Mouse (Mus musculus) heart, postnatal 36 days (tissue): ENCODE results near the gene Bysl. TPM values are rescaled to one million over a fixed set of nuclear protein-coding genes. Genes with fewer than 3 reads are reported as not detected.
"Not testable (repeated sequence)": the region's sequence is repeated elsewhere in the genome, so short reads cannot be mapped to it uniquely, and the experiment has no call there.

Experiments
- DNase-seq, 2 experiments: peaks; one replicate each; pipeline ENCODE4 v3.0.0; 2021 to 2022
- intact Hi-C: fragments of 180-260 bp; cut with DNase I; formaldehyde crosslinking; loops from one replicate; pipeline ENCODE4 v1.15.1; 2025
- total RNA-seq, 2 experiments: library from RNA; stranded (reverse); gene quantifications; 2 replicates each; pipeline ENCODE4 v1.2.3; 2021

Bysl gene
- 10 to 100 TPM; 14.2 to 14.3 TPM for total RNA-seq

DNA sequence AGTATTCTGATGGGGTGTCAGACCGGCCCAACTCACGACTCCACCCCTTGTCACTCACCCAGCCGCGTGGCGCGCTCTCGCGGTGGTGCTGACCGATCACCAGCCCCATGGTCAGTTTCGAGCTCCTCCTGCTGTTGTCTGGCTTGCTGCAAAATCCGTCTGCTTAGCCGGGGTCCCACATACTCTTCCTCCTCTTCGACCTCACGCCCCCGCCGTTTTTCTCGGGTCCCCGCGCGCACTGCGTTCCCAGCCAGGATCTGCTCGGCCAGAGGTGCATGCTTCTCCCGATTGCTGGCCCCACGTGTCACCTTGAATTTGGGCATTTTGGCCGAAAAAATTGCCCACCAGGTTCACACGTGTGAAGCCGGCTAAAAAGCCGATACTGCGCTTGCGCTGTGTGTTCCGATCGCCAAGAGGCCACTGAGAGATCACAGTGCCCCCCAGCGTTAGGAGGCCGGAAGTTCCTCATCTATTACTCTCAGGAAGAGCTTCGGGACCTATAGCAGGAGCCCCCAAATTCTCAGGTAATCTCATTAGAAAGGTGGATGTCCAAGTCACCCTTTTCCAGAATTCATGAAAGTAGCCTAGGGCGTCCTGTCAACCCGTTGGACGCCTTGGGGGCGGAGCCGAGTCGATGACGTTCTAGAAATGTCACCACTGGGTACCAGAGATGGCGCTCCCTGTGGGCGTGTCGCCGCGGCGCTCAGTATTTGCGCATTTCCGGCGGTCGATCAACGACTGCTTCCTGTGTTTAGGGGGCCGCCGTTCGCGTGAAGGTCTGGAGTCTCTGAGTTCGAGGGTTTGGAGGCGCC is at the start of gene Bysl, which contains the start of the genes Med20 and Gm20517:
Gene Bysl, minus strand, starts transcription at position 644 of the 812 bp plus-strand sequence.
Gene Med20, plus strand, starts transcription at position 734 of the 812 bp plus-strand sequence.
Gene Gm20517, plus strand, starts transcription at position 741 of the 812 bp plus-strand sequence.
- intact Hi-C loops: loop anchor here (1.0 to 2.0 kb wide), 4 partner anchors 14 to 242 kb away; partner anchors contain the start of gene Mrps10
- peak; percentile 97 to 98 for DNase-seq

DNA sequence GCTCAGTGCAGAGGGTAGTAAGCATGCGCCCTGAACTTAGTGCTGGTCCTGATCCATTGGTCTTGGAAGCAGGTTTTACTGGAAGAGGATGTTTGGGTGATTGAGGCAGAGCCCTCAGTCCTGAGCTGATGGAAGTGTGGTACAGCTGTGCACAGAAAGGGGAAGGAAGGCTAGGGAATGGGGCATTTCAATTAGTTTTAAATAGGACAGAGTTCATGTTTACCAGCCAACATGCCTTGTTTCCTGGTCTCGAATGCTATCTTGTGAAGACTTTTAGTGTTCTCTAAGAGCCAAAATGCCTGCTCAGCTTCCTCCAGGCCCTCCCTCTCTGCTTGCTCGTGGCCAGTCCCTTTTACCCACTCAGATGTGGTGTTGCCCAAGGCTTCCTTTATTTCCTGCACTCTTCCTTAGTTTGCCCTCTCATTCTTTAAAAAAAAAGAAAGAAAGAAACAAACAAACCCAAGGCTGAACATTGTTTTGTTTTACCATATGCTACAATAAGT is 47.5 kb upstream of the Bysl start:
- intact Hi-C loops: no loop called here
- no peak for DNase-seq

DNA sequence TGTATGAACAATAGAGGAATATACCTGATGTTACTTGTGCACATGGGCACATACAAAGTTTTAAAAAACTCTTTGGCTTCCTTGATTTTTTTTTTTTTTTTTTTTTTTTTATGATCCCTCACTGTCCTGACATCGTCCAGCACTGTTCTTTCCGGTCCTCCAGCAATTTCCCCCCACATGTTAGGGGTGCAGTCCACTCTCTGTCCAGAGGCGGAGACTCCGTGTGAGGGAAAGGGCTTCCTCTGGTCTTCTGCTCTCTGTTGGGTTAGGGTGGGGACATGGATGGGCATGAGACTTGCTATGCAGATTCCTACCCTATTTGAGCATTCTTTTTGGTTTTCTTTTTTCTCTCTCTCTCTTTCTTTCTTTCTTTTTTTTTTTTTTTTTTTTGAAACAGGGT is 46.6 kb upstream of the Bysl start:
- DNase-seq: no peak
- intact Hi-C loops: no loop called here

DNA sequence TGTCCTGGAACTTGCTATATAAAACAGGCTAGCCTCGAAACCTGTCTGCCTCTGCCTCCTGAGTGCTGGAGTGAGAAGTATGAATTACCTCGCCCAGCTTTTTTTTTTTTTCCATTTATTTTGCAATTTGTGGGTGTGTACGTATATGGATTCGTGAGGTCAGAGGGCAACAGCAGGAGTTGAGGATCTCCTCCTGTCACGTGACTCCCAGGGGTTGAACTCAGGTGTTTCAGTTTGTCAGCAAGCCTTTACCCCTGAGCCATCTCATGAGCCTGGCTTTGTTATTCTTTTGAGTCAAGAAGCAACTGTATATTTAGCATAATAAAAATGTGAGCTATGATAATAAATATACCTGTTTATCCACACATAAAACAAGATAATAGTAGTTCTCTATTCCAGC is 44.4 kb upstream of the Bysl start:
- no peak for DNase-seq
- intact Hi-C loops: no loop called here

DNA sequence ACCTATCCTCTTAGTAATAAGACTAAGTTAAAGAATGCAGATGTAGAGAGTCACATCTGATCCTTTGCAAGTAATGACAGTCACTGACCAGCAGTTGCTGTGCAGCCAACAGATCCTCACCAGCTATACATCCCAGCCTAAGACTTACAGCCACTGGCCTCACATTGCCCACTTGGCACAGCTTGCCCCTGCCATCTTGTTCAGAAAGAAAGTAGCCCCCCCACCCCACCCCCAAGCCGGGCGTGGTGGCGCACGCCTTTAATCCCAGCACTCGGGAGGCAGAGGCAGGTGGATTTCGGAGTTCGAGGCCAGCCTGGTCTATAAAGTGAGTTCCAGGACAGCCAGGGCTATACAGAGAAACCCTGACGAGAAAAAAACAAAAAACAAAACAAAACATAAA is 43.1 kb upstream of the Bysl start:
- intact Hi-C loops, DNase-seq: not testable (repeated sequence)

DNA sequence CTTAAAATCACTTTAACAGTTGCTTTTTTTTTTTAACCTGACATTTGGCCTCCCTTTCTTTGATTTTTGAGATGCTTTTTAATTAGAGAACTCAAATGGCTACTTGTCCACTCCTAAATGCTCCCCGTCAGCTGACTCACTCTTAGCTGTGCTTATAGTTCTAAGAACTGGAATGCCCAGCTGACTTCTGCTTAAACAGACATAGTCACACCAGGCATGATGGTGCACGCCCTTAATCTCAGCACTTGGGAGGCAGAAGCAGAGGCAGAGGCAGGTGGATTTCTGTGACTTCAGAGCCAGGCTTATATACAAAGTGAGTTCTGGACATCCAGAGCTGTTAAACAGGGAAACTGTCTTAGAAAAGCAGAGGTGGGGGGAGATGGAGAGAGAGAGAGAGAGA is 40.7 kb upstream of the Bysl start:
- no peak for DNase-seq
- intact Hi-C loops: no loop called here

DNA sequence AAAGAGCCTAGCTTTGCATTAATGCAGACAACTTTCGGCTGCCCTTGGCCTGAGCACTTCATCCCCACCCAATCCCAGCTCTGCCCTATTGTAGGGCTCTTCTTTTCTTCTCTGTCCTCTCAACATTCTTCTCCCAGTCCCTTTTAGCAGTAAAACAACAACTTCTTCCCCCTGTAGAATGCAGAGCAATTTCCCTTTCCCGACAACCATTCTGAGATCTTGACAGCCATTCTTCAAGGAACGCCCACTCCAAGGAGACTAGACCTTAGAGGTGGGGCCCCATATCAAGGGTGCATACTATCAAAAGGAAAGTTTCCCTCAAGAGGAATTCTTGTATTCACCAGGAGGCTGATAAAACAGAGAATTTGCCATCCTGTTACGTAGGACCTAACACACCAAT is 37.7 kb upstream of the Bysl start:
- no peak for DNase-seq
- intact Hi-C loops: no loop called here

DNA sequence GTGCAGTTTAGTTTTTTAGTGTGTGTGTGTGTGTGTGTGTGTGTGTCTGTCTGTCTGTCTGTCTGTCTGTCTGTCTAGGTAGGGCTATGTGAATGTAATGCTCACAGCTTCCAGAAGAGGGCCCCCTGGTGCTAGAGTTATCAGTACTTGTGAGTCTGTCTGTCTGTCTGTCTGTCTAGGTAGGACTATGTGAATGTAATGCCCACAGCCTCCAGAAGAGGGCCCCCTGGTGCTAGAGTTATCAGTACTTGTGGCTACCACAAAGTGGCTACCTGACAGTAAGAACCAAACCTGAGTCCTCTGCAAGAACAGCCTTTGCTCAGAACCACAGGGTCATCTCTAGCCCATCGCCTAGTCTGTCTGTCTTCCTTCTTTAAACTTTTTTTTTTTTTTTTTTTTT is 35.4 kb upstream of the Bysl start:
- intact Hi-C loops: loop anchor here (2.0 kb wide), 1 partner anchor 30 kb away; no protein-coding TSS in a partner anchor
- peak; percentile 44 to 59 for DNase-seq

DNA sequence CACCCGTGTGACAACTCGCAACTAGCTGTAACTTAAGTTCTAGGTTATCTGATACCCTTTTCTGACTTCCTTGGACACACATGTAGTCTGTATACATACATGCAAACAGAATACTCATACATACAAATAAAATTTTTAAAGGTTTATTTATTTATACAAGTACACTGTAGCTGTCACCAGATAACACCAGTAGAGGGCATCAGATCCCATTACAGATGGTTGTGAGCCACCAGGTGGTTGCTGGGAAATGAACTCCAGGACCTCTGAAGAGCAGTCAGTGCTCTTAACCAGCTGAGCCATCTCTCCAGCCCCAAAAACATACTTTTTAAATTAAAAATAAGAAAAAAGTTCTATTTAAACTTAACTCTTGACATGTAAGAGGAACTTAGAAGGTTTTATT is 31.7 kb upstream of the Bysl start:
- DNase-seq: no peak
- intact Hi-C loops: no loop called here

DNA sequence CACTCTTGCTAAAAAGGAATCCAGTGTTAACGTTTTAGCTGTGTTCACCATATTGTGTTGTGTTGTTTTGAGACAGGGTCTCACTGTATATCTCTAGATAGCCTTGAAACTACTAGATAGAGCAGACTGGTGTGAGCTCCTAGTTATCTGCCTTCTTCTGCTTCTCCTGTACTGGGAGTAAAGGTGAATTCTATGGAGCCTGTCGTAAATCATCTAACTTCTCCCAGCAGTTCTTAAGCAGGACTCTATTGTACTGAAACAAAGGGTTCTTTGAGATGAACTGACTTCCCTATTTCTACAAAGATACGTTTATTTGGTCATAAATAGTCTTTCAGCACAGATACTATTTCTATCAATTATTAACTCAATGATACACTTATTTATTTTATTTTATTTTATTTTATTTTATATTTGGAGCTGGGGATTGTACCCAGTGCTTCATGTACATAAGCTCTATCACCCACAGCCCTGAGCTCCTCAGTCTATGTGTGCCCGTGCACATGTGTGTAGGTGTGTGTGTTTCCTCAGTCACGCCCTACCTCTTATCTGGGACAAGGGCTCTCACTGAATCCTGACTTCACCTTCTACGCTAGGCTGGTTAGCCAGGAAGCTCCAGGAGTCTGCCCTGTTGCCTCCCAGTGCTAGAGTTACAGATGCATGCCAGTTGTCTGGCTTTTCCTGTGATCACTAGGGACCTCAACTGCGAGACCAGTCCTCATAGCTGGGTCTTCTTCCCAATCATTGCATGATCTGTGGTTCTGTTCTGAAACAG is 22.9 kb upstream of the Bysl start:
- no peak for DNase-seq
- intact Hi-C loops: loop anchor here (5.0 kb wide), 1 partner anchor 38 kb away; no protein-coding TSS in a partner anchor

DNA sequence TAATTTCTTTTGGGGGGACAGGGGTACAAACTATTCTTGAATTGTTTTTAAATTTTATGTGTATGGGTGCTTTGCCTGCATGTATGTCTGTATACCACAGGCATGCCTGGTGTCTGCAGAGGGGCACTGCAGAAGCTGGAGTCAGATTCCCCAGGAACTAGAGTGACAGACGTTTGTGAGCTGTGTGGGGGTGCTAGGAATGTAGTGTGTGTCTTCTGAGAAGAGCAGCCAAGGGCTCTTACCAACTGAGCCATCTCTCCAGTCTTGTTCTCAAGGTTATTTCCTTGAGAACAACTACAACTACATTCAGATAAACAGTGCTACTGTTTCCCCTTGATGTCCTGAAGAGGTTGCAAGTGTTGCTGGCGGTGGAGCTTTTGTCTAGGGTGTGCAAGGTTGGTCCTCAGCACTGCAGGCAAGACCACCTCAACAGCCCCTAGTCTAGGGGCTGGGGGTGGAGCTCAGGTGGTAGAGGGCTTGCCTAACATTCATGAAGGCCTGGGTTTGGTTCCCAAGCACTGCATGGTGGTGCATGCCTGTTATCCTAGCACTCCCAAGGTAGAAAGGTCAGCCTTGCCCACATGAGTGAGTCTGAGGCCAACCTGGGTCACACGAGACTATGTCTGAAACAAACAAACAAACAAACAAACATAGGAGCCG is 21.0 kb upstream of the Bysl start:
- intact Hi-C loops: loop anchor here (5.0 kb wide), 1 partner anchor 40 kb away; no protein-coding TSS in a partner anchor

DNA sequence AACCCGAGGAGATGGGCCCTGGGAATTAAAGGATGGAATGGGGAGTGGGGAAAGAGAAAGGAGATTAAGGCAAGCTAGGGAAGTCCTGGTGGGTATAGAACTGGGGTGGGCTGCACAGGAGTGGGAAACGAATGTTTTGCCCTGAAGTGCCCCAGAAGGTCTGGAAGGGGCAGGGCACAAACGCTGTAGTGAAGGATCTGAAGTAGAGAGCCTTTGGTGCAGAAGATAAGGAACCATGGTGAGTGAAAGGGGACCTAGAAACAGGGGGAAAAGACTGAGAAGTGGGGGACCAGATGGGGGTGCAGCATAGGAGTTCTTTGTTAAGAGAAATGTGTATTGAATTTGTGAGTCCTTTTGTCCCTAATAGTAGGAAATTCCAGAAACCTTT is 19.4 kb upstream of the Bysl start, which contains the start of gene Usp49:
Gene Usp49, plus strand, starts transcription at position 13 of the 388 bp plus-strand sequence.
- no peak for DNase-seq
- intact Hi-C loops: loop anchor here (5.0 kb wide), 1 partner anchor 42 kb away; no protein-coding TSS in a partner anchor

More for the DNA sequence above, 21.0 kb upstream of the Bysl start:
- no peak for DNase-seq

DNA sequence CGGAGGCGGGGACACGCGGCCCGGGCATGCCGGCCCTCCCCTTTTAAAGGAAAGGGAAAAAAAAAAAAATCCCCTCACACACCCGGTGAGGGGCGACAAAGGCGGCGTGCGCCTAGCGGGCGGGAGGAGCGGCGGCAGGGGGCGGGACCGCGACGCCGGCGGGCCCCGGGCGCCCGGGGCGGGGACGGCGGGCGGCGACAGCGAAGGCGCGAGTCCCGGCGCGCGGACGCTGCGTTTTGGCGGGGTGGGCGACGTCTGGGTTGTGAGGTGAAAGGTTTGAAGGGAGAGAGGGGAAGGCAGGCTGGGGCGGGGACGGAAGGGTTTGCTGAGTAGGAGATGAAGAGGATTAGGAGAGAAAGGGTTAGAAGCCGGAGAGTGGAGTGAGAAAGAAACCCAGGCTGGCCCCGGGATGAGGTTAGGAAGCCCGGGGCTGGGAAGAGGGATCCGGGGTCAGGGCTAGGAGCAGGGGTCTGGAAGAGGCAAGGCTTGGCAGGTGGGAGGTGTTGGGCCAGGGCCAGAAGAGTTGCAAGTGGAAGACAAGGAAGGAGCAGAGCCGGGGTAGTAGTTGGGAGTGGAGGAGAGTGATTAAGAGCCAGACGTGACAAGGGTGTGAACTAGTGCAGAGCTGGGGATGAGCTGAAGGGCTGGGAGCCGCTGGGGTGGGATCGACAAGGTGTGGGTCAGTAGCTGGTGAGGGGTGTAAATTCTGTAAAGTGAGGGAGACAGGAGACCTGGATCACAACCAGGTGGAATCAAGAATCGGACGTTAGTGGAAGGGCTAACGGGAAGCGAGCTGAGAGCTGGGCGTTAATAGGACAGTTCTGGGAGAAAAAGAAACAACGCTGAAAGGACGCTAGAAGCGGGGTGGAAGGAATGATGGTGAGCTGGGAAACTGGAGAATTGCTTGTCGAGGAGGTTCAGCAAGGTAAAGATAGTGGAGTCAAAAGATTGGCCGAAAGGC is 18.7 kb upstream of the Bysl start:
- intact Hi-C loops: loop anchor here (1.0 to 5.0 kb wide), 3 partner anchors 19 to 59 kb away; partner anchors contain the start of genes Bysl, Frs3, Gm20517 and Med20
- DNase-seq: peak in 1 of 2 experiments; percentile 26

DNA sequence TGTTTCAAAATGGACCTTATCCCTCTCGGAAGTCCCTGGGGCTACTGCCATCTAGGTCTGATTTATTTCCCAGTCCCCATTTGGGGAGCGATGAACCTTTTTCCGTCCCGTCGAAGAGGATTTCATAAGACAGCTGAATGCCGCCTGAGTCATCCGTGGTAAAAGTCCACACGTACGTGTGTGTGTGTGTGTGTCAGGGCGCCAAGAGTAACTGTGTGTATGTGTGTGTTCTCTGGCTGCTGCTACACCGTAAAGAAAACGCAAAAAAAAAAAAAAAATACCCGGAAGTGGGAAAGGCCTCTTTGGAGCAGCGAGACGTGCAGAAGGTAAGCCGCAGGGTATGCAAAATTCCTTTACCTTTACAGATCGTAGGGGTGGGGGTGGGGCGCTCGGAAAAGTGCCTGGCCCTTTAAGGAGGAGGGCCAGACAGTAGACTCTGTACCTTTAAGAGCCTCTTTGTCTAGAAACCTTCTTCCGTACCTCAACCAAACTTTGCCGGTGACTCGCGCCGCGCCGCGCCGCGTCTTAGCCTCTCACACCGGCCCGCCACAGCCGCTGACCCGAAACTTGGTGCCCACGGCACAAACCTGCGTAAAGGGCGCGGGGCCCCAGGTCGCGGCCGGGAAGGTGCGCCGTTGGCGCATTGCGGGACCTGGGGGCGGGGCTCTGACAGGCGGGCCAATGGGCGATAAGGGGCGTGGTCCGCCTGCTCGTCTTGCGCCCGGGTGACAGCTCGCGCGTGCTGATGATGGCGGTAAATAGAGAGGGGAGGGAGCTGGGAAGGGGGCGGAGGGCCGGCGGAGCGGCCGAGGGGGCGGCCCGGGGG is 17.8 kb upstream of the Bysl start:
- DNase-seq: peak; percentile 92 to 95
- intact Hi-C loops: loop anchor here (1.0 to 2.0 kb wide), 2 partner anchors 18 to 60 kb away; partner anchors contain the start of genes Bysl, Frs3, Gm20517 and Med20

DNA sequence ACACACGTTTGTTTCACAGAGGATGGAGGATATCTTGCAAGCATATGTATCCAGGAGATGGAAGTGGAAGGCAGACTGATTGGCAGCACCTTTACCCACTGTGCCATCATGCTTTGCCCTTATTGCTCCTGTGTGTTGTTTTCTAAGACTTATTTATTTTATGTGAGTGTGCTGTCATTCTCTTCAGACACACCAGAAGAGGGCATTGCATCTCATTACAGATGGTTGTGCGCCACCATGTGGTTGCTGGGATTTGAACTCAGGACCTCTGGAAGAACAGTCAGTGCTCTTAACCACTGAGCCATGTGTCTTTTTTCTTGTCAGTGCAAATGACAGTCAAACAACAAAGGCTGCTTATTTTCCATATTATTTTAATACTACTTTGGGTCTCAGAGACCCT is 16.5 kb upstream of the Bysl start:
- DNase-seq: no peak
- intact Hi-C loops: loop anchor here (2.0 kb wide), 1 partner anchor 61 kb away; the partner anchor contains the start of genes Frs3 and Tomm6

DNA sequence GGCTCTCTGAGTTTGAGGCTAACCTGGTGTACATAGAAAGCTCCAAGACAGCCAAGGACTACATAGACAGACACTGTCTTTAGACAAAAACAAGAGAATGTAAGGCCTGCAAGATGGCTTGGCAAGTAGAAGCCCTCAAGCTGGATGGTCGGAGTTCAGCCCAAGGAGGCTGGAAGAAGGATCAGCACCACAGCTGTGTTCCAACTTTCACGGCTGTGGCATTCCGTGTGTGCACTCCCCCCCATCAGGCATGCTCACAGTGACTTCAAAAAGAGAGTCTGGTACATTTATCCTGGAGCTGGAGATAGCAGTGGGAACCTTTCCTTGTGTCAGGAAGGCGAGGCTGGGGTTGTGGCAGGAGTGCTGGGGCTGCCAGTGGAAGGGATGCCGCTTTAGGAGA is 14.7 kb upstream of the Bysl start:
- no peak for DNase-seq
- intact Hi-C loops: no loop called here

DNA sequence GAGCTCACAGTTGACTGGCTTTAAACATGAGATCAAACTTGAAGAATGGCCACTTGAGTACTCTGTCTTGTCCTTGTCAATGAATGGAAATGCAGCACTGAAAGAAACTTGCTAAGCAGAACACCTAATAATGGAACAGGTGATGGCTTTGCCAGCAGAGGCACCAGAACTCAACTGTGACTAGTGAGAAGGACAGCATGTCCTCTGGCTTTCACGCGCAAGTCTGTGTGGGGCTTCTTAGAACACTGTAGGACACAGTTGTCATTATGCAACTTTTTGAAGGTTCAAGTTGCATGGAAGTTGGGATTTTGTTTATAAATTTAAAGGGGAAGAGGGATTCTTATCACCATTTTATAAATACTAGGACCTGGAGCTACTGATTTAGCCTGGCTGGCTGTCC is 13.8 kb upstream of the Bysl start:
- DNase-seq: no peak
- intact Hi-C loops: no loop called here

DNA sequence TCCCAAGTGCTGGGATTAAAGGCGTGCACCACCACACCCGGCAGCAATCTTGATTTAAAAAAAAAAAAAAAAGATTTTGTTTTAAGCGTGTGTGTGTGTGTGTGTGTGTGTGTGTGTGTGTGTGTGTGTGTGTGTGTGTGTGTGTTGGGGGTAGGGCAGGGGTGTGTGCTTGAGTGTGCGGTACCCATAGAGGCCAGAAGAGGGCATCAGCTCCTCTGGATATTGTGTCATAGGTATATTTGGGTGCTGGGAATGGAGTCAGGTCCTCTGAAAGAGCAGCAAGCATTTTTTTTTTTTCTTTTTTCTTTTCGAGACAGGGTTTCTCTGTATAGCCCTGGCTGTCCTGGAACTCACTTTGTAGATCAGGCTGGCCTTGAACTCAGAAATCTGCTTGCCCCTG is 13.3 kb upstream of the Bysl start:
- DNase-seq, intact Hi-C loops: not testable (repeated sequence)
